Comparison of ENCODE assay signal across 23 mouse cellular contexts in the genomic region with DNA sequence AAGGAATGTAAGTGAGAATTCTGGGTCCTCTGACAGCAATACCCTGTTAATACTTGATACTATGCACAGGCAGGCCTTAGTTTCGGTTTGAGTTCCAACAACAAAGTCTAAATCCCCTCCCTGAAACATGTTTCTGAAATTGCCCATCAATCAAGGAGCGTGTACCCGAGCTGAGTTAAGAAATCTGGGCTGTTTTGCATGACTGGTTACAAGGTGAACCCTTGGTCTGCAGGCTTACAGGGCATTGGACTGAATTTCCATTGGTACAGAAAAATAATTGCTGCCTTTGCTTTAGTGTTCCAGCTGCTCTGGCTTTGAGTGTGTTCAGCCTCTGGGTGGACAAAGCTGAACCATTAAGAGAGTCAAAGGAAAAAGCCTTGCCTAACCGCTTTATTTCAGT.
DNase-seq lines count a peak whose midpoint lies in the region; ATAC-seq and TF ChIP-seq lines count a peak whose summit lies in the region.
"Had no signal": no experiment of that assay in that cellular context is flagged by ENCODE, and none has a peak within 500 bp of the region (broad histone marks: within the 10 kb centered on the region; RNA-seq: fewer than 3 reads in every experiment).

No protein-coding gene starts in this region.

- no peak for TF ChIP-seq POLR2A in kidney, adult 2 months (IDR thresholded peaks at IDR 0.05; ENCODE audit: low read depth, low read length)

- WGBS in limb, embryonic 12.5 days = 60% methylated on average over 4 of the region's 4 CpGs
- 83% methylated on average over 4 of the region's 4 CpGs for WGBS in limb, embryonic 10.5 days
- WGBS in kidney, adult 2 months = 33% methylated on average over 4 of the region's 4 CpGs
- WGBS in kidney, postnatal 0 days = 42% methylated on average over 4 of the region's 4 CpGs
- WGBS in midbrain, embryonic 16.5 days = 68% methylated on average over 4 of the region's 4 CpGs

- no peak overlapping the region for H3K4me3 ChIP-seq in limb, embryonic 12.5 days (replicated peaks)
- no peak overlapping the region for H3K4me3 ChIP-seq in limb, embryonic 10.5 days
- H3K4me3 ChIP-seq in kidney, adult 2 months (ENCODE audit: insufficient read depth, low read depth, low read length) = no peak overlapping the region
- H3K4me3 ChIP-seq in kidney, postnatal 0 days (replicated peaks; ENCODE audit: low read depth, low read length) = no peak overlapping the region
- H3K4me3 ChIP-seq in midbrain, embryonic 16.5 days (ENCODE audit: low read depth, low read length) = no peak overlapping the region
- H3K4me3 ChIP-seq: heart, adult 2 months; heart, embryonic 15.5 days; hindbrain, embryonic 13.5 days; limb, embryonic 13.5 days; liver, embryonic 12.5 days; midbrain, embryonic 10.5 days had no signal

- no peak overlapping the region for H3K4me2 ChIP-seq in limb, embryonic 12.5 days
- H3K4me2 ChIP-seq in kidney, postnatal 0 days (ENCODE audit: low read length) = no peak overlapping the region
- no peak overlapping the region for H3K4me2 ChIP-seq in midbrain, embryonic 16.5 days (ENCODE audit: low read length)
- H3K4me2 ChIP-seq: heart, embryonic 15.5 days; hindbrain, embryonic 13.5 days; limb, embryonic 13.5 days; liver, embryonic 12.5 days had no signal

- no peak for DNase-seq in limb, embryonic 10.5 days (ENCODE audit: low spot score)
- peak; percentile 88 for DNase-seq in kidney, adult 2 months
- peak; percentile 39 for DNase-seq in kidney, postnatal 0 days (ENCODE audit: low spot score)
- no peak for DNase-seq in layer of hippocampus, postnatal 36 days
- no peak for DNase-seq in thymus, postnatal 4 days
- DNase-seq: adrenal gland, adult 8-10 months; cerebellum, adult 8-10 months; cerebellum, postnatal 36 days; gastrocnemius, postnatal 25 days; heart, adult 2 months; heart, postnatal 36 days; lung, adult 18-20 months; lung, postnatal 10 days; right cerebral cortex, postnatal 4 days; thymus, postnatal 36 days had no signal

- H3K9ac ChIP-seq in limb, embryonic 12.5 days (replicated peaks) = no peak overlapping the region
- no peak overlapping the region for H3K9ac ChIP-seq in kidney, postnatal 0 days (ENCODE audit: low read depth, low read length)
- H3K9ac ChIP-seq in midbrain, embryonic 16.5 days (ENCODE audit: low read depth, low read length) = no peak overlapping the region
- H3K9ac ChIP-seq: heart, embryonic 15.5 days; hindbrain, embryonic 13.5 days; limb, embryonic 13.5 days; liver, embryonic 12.5 days had no signal

- TF ChIP-seq CTCF in kidney, adult 2 months (conservative IDR thresholded peaks at IDR 0.05; ENCODE audit: insufficient read depth, insufficient read length, low read depth, low read length) = no peak
- no peak for TF ChIP-seq CTCF in kidney, postnatal 0 days (IDR thresholded peaks at IDR 0.05; ENCODE audit: low read depth)

- ATAC-seq in limb, embryonic 12.5 days (ENCODE audit: insufficient number of reproducible peaks, insufficient read depth, low FRiP score, low TSS enrichment, low read depth) = no peak
- ATAC-seq in kidney, postnatal 0 days (replicated peaks; ENCODE audit: low FRiP score, low read depth) = peak; percentile 92
- ATAC-seq in midbrain, embryonic 16.5 days = no peak
- ATAC-seq: activated CD4-positive, CD25-positive, alpha-beta regulatory T cell, adult 4 months; liver, embryonic 12.5 days had no signal

- 0 out of 2 replicates have a peak, but pooled peaks cover 3% of the 10 kb centered on the region for H3K27me3 ChIP-seq in limb, embryonic 12.5 days
- H3K27me3 ChIP-seq in limb, embryonic 10.5 days (ENCODE audit: low read depth, poor library complexity, severe bottlenecking) = no peaks in the 10 kb centered on the region
- no peaks in the 10 kb centered on the region for H3K27me3 ChIP-seq in kidney, adult 2 months (replicated peaks; ENCODE audit: control insufficient read depth, insufficient read depth, low read length)
- H3K27me3 ChIP-seq in kidney, postnatal 0 days (ENCODE audit: insufficient read depth, low read length) = no peaks in the 10 kb centered on the region
- H3K27me3 ChIP-seq in midbrain, embryonic 16.5 days (ENCODE audit: control insufficient read depth, insufficient read depth, low read depth, low read length) = no peaks in the 10 kb centered on the region
- H3K27me3 ChIP-seq: heart, embryonic 15.5 days; hindbrain, embryonic 13.5 days; limb, embryonic 13.5 days; liver, embryonic 12.5 days had no signal

- H3K27ac ChIP-seq in limb, embryonic 12.5 days = 0 out of 2 replicates have a peak overlapping the region, but pooled peaks have one; percentile 12
- no peak overlapping the region for H3K27ac ChIP-seq in limb, embryonic 10.5 days
- H3K27ac ChIP-seq in kidney, adult 2 months (ENCODE audit: insufficient read depth, low read depth, low read length) = peak overlapping the region; percentile 94
- peak overlapping the region; percentile 71; the same call in 1 of the 2 replicates for H3K27ac ChIP-seq in kidney, postnatal 0 days
- no peak overlapping the region for H3K27ac ChIP-seq in midbrain, embryonic 16.5 days (ENCODE audit: low read length)
- H3K27ac ChIP-seq: heart, adult 2 months; heart, embryonic 15.5 days; hindbrain, embryonic 13.5 days; limb, embryonic 13.5 days; liver, embryonic 12.5 days; midbrain, embryonic 10.5 days had no signal

- H3K9me3 ChIP-seq in limb, embryonic 12.5 days = no peaks in the 10 kb centered on the region
- no peaks in the 10 kb centered on the region for H3K9me3 ChIP-seq in limb, embryonic 10.5 days (replicated peaks)
- no peaks in the 10 kb centered on the region for H3K9me3 ChIP-seq in kidney, postnatal 0 days (replicated peaks; ENCODE audit: low read length)
- H3K9me3 ChIP-seq in midbrain, embryonic 16.5 days (replicated peaks; ENCODE audit: control insufficient read depth, low read length, poor library complexity, severe bottlenecking) = no peaks in the 10 kb centered on the region
- H3K9me3 ChIP-seq: heart, embryonic 15.5 days; hindbrain, embryonic 13.5 days; limb, embryonic 13.5 days; liver, embryonic 12.5 days; midbrain, embryonic 10.5 days had no signal

- no peaks in the 10 kb centered on the region for H3K4me1 ChIP-seq in limb, embryonic 12.5 days (replicated peaks)
- H3K4me1 ChIP-seq in limb, embryonic 10.5 days = no peaks in the 10 kb centered on the region
- H3K4me1 ChIP-seq in kidney, adult 2 months (ENCODE audit: control insufficient read depth, insufficient read depth, low read length) = peaks cover 8% of the 10 kb centered on the region
- no peaks in the 10 kb centered on the region for H3K4me1 ChIP-seq in kidney, postnatal 0 days (replicated peaks; ENCODE audit: insufficient read depth, low read length)
- no peaks in the 10 kb centered on the region for H3K4me1 ChIP-seq in midbrain, embryonic 16.5 days (ENCODE audit: control insufficient read depth, insufficient read depth, low read length)
- H3K4me1 ChIP-seq: liver, embryonic 12.5 days; midbrain, embryonic 10.5 days had no signal

- no peaks in the 10 kb centered on the region; the same call in 1 of the 2 replicates for H3K36me3 ChIP-seq in limb, embryonic 12.5 days
- H3K36me3 ChIP-seq in limb, embryonic 10.5 days = no peaks in the 10 kb centered on the region
- H3K36me3 ChIP-seq in kidney, adult 2 months (ENCODE audit: control insufficient read depth, insufficient read depth, low read length) = peaks cover 4% of the 10 kb centered on the region; the same call in 1 of the 2 replicates
- H3K36me3 ChIP-seq in kidney, postnatal 0 days (ENCODE audit: insufficient read depth, low read length) = no peaks in the 10 kb centered on the region
- H3K36me3 ChIP-seq in midbrain, embryonic 16.5 days (ENCODE audit: control insufficient read depth, insufficient read depth, low read length) = no peaks in the 10 kb centered on the region
- H3K36me3 ChIP-seq: heart, embryonic 15.5 days; hindbrain, embryonic 13.5 days; liver, embryonic 12.5 days; midbrain, embryonic 10.5 days had no signal

Comparison
In these comparisons a context has a peak if more than half of its experiments do, and no peak if none do; other contexts are left out.
1. H3K27ac ChIP-seq: peak in limb, embryonic 12.5 days (single experiment), kidney, adult 2 months (single experiment) and kidney, postnatal 0 days (single experiment); none in limb, embryonic 10.5 days (single experiment) and midbrain, embryonic 16.5 days (single experiment).
2. DNase-seq: peak in kidney, adult 2 months (single experiment) and kidney, postnatal 0 days (single experiment); none in limb, embryonic 10.5 days (single experiment), layer of hippocampus, postnatal 36 days (0 of 2) and thymus, postnatal 4 days (single experiment).